ENCODE assay signal across 9 mouse cellular contexts in genomic region chr17:29450899-29451840, GRCm38 (mm10). TPM values are rescaled to one million over a fixed set of nuclear protein-coding genes. Genes with fewer than 3 reads are reported as not detected.
A peak's percentile ranks its signal among the peaks of the same experiment; 100 is the strongest.
DNase-seq lines count a peak whose midpoint lies in the region; ATAC-seq and TF ChIP-seq lines count a peak whose summit lies in the region.
"Had no signal": no experiment of that assay in that cellular context is flagged by ENCODE, and none has a peak within 500 bp of the region (broad histone marks: within the 10 kb centered on the region; RNA-seq: fewer than 3 reads in every experiment).

No protein-coding gene starts in this region.

- H3K27me3 ChIP-seq in hindbrain, postnatal 0 days (ENCODE audit: insufficient read depth, low read length): no peaks in the 10 kb centered on the region
- peaks cover 17% of the 10 kb centered on the region for H3K27me3 ChIP-seq in liver, embryonic 12.5 days (replicated peaks)
- no peaks in the 10 kb centered on the region for H3K27me3 ChIP-seq in neural tube, embryonic 13.5 days
- H3K27me3 ChIP-seq: CH12.LX had no signal

- ATAC-seq in hindbrain, postnatal 0 days: peak; percentile 53; the same call in 1 of the 2 replicates
- no peak for ATAC-seq in liver, embryonic 12.5 days
- peak; percentile 66 for ATAC-seq in neural tube, embryonic 13.5 days (ENCODE audit: low read depth)

- H3K4me3 ChIP-seq in hindbrain, postnatal 0 days (ENCODE audit: low read length): no peak overlapping the region
- no peak overlapping the region for H3K4me3 ChIP-seq in liver, embryonic 12.5 days
- no peak overlapping the region for H3K4me3 ChIP-seq in neural tube, embryonic 13.5 days

- DNase-seq in urinary bladder, postnatal 14 days (ENCODE audit: low spot score): peak; percentile 61
- no peak for DNase-seq in urinary bladder, postnatal 36 days (ENCODE audit: low spot score in 2 of 2)
- peak; percentile 36 for DNase-seq in hindbrain, postnatal 0 days (ENCODE audit: low spot score)
- no peak for DNase-seq in ovary, adult 18-20 months (ENCODE audit: low spot score)
- no peak for DNase-seq in MN1 (ENCODE audit: low spot score)
- DNase-seq in cerebellum, adult 9-10 months: no peak

- no peak overlapping the region for H3K9ac ChIP-seq in hindbrain, postnatal 0 days (replicated peaks; ENCODE audit: low read length)
- H3K9ac ChIP-seq in liver, embryonic 12.5 days: peak overlapping the region; percentile 59
- H3K9ac ChIP-seq in neural tube, embryonic 13.5 days: peak overlapping the region; percentile 43

- H3K4me2 ChIP-seq in hindbrain, postnatal 0 days (ENCODE audit: low read depth, low read length): peak overlapping the region; percentile 25; the same call in 1 of the 2 replicates
- peak overlapping the region; percentile 36 for H3K4me2 ChIP-seq in liver, embryonic 12.5 days
- H3K4me2 ChIP-seq in neural tube, embryonic 13.5 days: peak overlapping the region; percentile 39

- H3K36me3 ChIP-seq in hindbrain, postnatal 0 days (ENCODE audit: insufficient read depth, low read length): no peaks in the 10 kb centered on the region
- no peaks in the 10 kb centered on the region for H3K36me3 ChIP-seq in liver, embryonic 12.5 days
- no peaks in the 10 kb centered on the region for H3K36me3 ChIP-seq in neural tube, embryonic 13.5 days

- no peak overlapping the region for H3K27ac ChIP-seq in hindbrain, postnatal 0 days
- peak overlapping the region; percentile 99 for H3K27ac ChIP-seq in liver, embryonic 12.5 days
- H3K27ac ChIP-seq in neural tube, embryonic 13.5 days (replicated peaks): peak overlapping the region; percentile 34

- peaks cover 9% of the 10 kb centered on the region; the same call in 1 of the 2 replicates for H3K4me1 ChIP-seq in hindbrain, postnatal 0 days (ENCODE audit: insufficient read depth, low read length)
- H3K4me1 ChIP-seq in liver, embryonic 12.5 days: peaks cover 67% of the 10 kb centered on the region
- peaks cover 11% of the 10 kb centered on the region for H3K4me1 ChIP-seq in neural tube, embryonic 13.5 days (replicated peaks)

- TF ChIP-seq CTCF in hindbrain, postnatal 0 days (IDR thresholded peaks at IDR 0.05; ENCODE audit: low read depth): 0 out of 2 replicates have a peak, but pooled peaks have one; percentile 5

- H3K9me3 ChIP-seq in hindbrain, postnatal 0 days (ENCODE audit: low read length): no peaks in the 10 kb centered on the region
- H3K9me3 ChIP-seq in liver, embryonic 12.5 days (replicated peaks): peaks cover 16% of the 10 kb centered on the region
- H3K9me3 ChIP-seq in neural tube, embryonic 13.5 days: 0 out of 2 replicates have a peak, but pooled peaks cover 3% of the 10 kb centered on the region

- 12% methylated on average over 34 of the region's 34 CpGs for WGBS in hindbrain, postnatal 0 days
- WGBS in liver, embryonic 12.5 days (ENCODE audit: insufficient replicate concordance): 33% methylated on average over 34 of the region's 34 CpGs
- WGBS in neural tube, embryonic 13.5 days: 3% methylated on average over 34 of the region's 34 CpGs

RNA-seq across cellular contexts. Expression of gene Pim1, which starts 39.4 kb away (rescaled TPM):
- 15.4 and 18.9 TPM in 2 replicates for total RNA-seq in hindbrain, postnatal 0 days (2014; rRNA removed)
- 14.6 and 16.8 TPM in 2 replicates for polyA plus RNA-seq in hindbrain, postnatal 0 days (2015; fragmentation: Nextera tagmentation; extraction: Ambion mirVana)
- 112 and 114 TPM in 2 replicates for polyA plus RNA-seq in liver, embryonic 12.5 days (2016; fragmentation: Nextera tagmentation; extraction: Ambion mirVana)
- polyA plus RNA-seq in neural tube, embryonic 13.5 days (2015; fragmentation: Nextera tagmentation; extraction: Ambion mirVana): 12.4 and 14.4 TPM in 2 replicates

Comparison
In these comparisons a context has a peak if more than half of its experiments do, and no peak if none do; other contexts are left out.
1. DNase-seq: peak in urinary bladder, postnatal 14 days (single experiment) and hindbrain, postnatal 0 days (single experiment); none in urinary bladder, postnatal 36 days (0 of 2), ovary, adult 18-20 months (single experiment), MN1 (single experiment) and cerebellum, adult 9-10 months (single experiment).
2. Peak in every context shown above with its lines, with median percentiles within 50 percentile points of each other: H3K4me2 ChIP-seq.